Mouse (Mus musculus) T-cell, adult 2 months (primary cell): ENCODE data around the gene Sort1.

Source experiments
- DNase-seq: peaks from one replicate; pipeline ENCODE4 v3.0.0; 2022; ENCODE audit warnings: low spot score

Gene Sort1

GRCm38 (mm10) chr3:108295379-108296219 lies 11.7 kb downstream of the Sort1 start:
- no peak for DNase-seq

- DNase-seq = no peak
These were observed 12.6 kb downstream of the Sort1 start for GRCm38 (mm10) chr3:108296220-108297049.

DNA sequence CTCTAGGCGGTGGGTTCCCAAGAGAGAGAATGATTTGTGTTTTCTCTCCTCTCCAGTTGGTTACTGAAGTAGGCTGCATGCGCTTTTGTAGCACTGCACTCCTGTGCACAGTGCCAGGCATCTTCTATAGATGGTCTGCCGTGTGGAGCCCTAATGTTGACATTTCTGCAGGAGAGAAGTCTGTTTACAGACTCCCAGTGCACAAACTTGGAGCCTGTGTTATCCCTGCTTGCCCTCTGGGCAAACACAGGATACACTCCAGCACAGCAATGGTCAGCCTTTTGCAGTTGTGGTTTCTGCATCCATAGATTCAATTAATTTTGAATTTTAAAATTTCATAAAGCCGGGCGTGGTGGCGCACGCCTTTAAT lies 13.2 kb downstream of the Sort1 start:
- DNase-seq = no peak

DNA sequence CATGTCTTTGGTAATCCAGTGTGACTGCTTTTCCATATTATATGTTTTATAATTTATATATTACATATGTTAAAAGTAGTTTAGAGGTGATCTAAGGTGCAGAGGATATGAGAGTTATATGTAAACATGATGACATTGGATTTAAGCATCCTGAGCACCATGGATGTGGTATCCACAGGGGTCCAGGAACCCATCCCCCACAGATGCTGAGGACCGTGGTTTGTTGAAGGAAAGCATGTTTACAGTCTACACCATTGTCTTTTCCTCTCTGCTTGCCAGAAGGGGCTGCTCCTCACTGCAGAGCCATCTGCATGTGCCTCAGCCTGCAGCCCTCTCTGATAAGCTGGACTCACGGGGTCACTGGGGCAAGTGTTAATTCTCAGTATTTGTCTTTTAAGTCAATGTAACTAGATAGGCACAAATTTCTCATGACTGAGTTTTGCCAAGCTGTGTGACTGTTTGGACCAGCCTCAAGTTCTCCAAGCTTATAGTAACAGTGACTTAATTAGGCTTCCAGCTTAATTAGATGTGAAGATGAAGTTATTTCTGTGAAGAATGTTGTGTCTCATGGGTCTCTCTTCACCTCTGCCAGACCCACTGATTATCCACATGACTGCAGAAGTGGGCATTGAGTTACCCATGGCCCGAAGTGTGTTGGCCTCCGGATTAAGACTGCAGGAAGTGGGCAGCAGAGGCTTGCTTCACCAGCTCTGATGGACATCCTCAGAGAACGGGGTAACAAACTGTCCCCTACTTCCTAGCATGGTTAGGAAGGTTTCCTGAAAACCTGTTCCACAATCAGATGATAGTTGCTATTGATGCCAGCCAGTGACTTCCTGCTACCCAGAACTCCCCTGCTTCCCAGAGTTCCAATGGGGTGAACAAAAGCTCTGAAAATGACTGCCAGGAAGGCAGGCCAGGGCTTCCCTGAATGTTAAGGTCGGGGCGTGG lies 14.0 kb downstream of the Sort1 start:
- no peak for DNase-seq

DNA sequence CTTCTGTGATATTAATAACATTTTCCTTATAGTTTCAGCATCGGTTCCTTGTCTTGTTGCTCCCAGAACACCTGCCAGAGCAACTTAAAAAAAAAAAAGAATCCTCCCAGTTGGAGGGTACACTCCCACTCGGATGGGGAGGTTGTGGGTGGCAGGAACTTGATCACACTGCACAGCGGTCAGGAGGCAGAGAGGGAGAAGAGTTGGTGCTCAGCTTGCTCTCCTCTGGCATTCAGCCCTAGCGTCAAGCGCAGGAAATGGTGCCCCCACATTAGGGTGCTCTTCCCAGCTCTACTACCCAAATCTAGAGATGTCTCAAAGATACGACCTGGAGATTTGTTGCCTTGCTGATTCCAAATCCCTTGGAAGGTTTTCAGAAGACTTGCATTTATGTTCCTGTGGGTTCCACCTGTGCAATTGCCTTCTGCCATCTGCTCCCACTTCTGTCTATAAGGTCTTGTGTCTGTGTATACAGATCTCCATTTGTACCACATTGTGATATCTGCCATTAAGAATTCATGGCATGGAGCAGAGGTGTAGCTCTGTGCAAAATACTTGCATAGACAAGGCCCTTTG lies 16.7 kb downstream of the Sort1 start:
- DNase-seq = no peak

DNA sequence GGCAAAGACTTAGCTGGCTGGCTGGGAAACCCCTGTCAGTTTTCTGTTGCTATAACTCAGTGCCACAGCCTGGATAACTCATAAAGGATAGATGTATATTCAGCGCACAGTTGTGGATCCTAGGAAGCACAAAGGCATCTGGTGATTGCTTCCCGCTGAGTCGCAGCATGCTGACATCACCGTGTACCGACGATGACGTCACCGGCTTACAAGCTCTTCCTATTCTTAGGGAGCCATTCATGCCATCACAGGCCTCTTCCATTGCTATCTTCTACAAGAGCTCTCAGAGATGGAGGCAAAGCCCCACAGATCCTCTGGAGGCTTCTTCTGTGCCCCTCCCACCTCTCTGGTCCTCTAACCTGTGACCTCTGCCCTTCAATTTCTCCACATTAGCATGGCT lies 19.8 kb downstream of the Sort1 start:
- DNase-seq = no peak

- DNase-seq = no peak
These were observed 20.9 kb downstream of the Sort1 start for GRCm38 (mm10) chr3:108304747-108305146.

DNA sequence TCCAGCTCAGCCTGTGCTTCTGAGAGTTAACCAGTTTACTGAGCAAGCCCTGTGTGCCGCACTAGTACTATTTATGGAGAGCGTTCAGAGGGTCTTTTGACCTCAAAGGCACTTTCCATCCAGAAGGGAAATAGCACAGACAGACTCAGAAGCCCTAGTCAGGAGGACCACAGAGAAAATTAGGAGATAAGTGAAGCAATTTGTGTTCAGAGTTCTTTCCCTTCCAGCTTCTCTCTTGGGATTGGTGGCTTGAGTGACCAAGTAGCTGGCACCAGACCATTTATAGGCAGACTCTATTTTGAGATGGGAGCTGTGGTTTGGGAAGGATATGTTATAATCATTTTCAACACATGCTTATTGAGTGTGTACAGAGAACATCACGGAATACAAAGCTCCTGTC lies 22.5 kb downstream of the Sort1 start:
- no peak for DNase-seq

DNA sequence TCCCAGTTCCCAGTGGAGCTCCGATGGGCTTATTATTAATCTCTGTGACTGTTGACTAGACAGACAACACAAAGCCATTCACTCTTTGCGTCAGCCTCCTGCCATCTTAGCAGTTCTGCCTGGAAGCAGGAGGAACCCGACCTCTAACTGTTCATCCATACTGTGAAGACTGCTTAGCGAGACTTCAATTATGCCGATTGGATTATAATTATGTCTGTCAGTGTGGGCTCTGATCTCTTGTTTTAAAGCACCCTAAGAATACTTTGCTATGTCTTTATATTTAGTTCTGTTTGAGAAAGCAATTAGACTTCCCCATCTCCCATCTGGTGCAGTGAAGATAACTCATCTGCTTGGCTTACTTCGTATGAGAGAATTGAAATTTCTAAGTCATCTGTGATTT lies 23.6 kb downstream of the Sort1 start:
- DNase-seq = no peak

DNA sequence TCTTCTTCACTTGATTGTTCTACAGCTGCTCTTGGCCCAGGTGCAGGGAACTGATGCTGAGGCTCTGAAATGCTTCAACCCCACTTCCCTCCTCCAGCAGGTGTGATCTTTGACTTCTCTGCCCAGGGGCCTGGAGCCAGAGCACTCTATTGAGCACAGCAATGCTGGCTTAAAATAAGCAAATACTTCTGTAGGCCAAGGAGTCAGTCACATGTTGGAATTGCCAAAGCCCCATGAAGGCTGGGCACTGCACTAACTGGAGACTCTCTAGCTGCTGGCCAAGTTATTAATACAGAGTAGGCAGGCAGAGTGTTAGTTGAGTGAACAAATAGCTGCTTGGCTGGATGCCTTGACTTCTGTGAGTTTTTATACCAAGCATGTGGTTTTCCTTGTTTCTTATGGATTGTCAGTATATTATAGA lies 27.0 kb downstream of the Sort1 start:
- DNase-seq = no peak

DNA sequence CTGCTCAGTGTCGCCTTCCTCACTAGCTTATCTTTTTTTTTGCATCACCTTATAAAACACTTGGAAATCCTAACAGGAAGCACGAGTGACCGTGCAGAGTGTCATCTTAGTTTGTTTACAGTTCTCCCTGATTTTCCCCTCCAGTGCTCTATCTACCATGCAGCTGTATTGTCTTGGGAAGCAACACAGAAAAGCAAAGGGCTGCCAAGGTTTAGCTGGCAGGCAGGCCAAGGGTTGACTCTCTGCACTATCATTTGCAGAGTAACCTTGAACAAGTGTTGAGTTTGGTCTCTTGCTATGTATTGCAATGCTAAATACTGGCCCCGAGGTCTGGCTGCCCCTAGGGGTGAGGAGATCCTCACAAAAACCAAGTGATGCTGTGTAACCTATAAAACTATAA lies 27.8 kb downstream of the Sort1 start:
- DNase-seq = no peak

GRCm38 (mm10) chr3:108312414-108312813 lies 28.5 kb downstream of the Sort1 start:
- DNase-seq = no peak

DNA sequence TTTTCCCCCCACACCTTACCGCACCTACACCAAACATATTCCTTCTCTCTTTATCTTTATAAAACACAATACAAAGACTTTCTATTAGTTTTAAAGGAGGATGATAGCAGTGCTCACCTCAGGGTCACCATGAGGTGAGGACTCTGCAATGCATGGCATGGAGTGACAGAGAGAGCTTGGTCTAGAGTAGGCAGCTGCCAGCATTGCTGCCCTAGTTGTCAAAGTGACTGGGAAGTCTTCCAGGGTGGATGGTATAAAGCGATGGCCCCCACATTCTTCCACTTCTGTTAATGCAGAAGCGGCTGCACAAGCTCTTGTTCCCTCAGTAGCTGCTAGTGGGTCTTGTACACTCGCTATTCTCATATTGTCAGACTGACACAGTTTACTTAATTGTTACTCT lies 29.3 kb downstream of the Sort1 start:
- no peak for DNase-seq

- DNase-seq = no peak
These were observed 30.3 kb downstream of the Sort1 start for GRCm38 (mm10) chr3:108314038-108314675.

- DNase-seq = no peak
These were observed 34.6 kb downstream of the Sort1 start for GRCm38 (mm10) chr3:108318517-108318916.

- no peak for DNase-seq
These were observed 37.8 kb downstream of the Sort1 start for GRCm38 (mm10) chr3:108321671-108322070.

DNA sequence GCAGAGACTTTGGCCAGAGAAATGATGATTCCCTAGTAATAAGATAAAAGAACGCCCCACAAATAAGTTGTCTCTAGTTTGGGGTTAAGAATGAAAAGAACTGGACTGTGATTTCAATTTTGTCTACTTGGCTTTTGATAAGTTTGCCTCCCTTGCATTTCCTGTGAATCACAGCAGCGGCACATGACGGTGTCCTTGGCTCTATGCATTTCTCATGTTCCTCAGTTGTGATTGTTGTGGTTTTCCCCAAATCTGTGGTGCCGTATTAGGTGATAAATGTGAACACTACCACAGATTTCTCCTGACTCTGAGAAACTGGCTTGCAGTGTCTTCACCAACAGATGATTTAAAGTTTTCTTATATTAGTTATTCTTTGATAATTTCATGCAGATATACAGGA lies 38.3 kb downstream of the Sort1 start:
- DNase-seq = no peak

DNA sequence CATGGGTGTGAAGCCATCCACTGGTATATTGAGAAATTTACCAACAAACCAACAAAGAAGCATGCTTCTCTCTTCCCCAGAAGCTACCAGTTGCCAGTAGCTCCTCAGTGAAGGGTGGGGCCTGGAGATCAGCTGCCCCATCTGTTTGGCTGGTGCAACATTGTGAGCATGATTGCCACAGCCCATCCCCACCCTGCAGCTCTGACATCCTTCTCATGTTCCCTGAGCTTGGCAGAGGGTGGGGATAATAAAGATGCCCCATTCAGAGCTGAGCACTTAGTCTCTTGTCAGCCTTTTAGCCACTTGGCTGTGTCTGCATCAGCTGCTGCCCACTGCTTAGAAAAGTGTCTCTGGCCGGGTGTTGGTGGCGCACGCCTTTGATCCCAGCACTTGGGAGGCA lies 39.1 kb downstream of the Sort1 start:
- no peak for DNase-seq

- no peak for DNase-seq
These were observed 41.0 kb downstream of the Sort1 start for GRCm38 (mm10) chr3:108324837-108325236.

GRCm38 (mm10) chr3:108325521-108325920 lies 41.6 kb downstream of the Sort1 start:
- DNase-seq = no peak

DNA sequence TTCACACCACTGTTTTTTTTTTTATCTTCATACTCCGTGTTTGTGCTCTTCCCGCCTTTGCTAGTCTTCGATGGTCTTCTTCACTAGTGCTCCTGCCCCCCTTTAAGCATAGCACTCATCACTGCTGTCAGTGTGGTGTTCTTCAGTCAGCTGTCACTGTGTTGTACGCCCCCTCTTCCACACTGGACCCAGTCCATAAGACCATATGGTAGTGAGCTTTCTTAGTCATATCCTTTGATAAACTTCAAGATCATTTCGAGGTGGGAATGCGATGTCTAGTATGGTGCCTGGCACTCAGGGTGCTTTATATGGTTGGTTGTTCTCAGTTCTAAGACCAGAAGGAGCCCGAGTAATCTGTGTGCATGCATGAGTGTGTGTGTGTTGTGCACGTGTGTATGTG lies 43.4 kb downstream of the Sort1 start:
- no peak for DNase-seq
